Mouse (Mus musculus): Measurements from ENCODE around the gene Scyl1. TPM values are rescaled to one million over a fixed set of nuclear protein-coding genes. Genes with fewer than 3 reads are reported as not detected.
"Not testable (repeated sequence)": the region's sequence is repeated elsewhere in the genome, so short reads cannot be mapped to it uniquely, and the experiment has no call there.

Scyl1 gene
- polyA plus RNA-seq (2015; fragmentation: Nextera tagmentation; extraction: Ambion mirVana): 56.4 and 62.6 TPM in 2 replicates

DNA sequence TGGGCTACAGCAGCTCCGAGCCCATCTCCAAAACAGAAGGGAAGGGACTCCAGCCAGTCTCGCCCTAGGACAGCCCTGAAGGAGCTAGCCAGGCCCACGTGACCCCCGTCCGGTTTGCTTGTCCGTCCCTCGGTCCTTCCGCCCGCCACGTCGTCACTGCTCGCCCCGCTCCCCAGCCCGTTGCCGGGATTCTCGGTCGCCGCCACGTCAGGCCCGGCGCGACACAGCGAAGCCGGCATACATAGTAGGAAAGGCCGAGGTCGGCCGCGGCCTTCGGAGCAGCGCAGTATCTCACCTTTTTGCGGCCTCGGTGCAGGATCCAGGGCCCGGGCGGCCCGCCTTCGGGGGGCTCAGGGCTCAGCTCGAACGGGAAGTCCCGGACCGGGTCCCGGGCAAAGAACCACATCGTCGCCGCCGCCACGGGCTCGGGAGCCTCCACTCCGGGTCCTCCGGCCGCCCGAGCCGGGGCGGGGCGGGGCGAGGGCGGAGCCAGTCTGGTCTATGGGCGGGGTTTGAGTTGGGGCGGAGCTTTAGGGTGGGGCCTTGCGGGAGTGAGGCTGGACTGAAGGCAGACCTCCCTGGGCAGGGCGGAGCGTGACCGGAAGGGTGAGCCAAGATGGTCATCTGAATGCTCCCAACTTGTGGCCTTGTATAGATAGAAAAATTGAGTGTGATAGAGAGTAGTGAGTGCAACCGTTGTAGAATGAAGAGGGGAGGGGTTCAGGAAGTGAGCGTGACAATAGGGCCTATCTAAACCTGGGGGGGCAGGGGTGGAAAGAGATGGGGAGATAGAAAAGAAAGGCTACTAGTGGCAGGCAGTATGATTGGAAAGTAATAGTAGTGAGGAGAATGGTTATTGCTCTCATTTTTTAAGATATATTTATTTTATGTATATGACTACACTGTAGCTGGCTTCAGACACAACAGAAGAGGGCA, at the start of gene Scyl1:
TSS of gene Scyl1 (minus strand) at position 495 of the 936 bp plus-strand sequence.
- Histone ChIP-seq H3K9me3 (replicated peaks) (0 out of 2 replicates have a peak, but pooled peaks cover 4% of the 10 kb centered on the region), H3K9ac (peak within 1 kb of the TSS; percentile 87), H3K4me2 (peak within 1 kb of the TSS; percentile 94), H3K36me3 (ENCODE audit: poor library complexity, severe bottlenecking) (peaks cover 37% of the 10 kb centered on the region), H3K4me1 (peaks cover 15% of the 10 kb centered on the region), H3K27ac (peak within 1 kb of the TSS; percentile 75), H3K4me3 (peak within 1 kb of the TSS; percentile 76), H3K27me3 (0 out of 2 replicates have a peak, but pooled peaks cover 2% of the 10 kb centered on the region)
- under 1% methylated on average over 64 of the region's 64 CpGs for WGBS
- ATAC-seq: peak; percentile 97

DNA sequence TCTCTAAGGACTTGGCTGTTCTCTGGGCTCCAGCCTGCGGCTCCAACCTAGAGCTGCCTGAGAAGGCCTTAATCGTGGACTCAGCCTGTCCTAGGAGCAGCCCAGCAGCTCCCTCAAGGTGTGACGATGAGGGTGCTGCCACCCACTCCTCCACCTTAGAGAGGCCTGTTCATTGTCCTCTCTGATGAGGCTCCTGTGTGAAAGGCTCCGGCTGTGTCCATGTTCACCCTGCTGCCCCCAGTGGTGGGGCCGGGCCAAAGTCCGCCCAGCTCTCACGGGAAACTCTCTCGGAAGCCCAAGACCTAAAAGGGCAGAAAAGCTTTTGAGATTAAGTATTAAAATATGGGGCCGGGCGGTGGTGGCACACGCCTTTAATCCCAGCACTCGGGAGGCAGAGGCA, 48.3 kb upstream of the Scyl1 start:
- no peaks in the 10 kb centered on the region for H3K36me3 ChIP-seq (ENCODE audit: poor library complexity, severe bottlenecking)
- peaks cover 30% of the 10 kb centered on the region for H3K4me1 ChIP-seq
- 55% methylated on average over 12 of the region's 12 CpGs for WGBS
- no peak overlapping the region for H3K4me3 ChIP-seq
- no peak overlapping the region for H3K4me2 ChIP-seq
- no peak for ATAC-seq
- H3K9me3 ChIP-seq (replicated peaks): no peaks in the 10 kb centered on the region
- H3K27ac ChIP-seq: no peak overlapping the region
- H3K9ac ChIP-seq: no peak overlapping the region
- no peaks in the 10 kb centered on the region for H3K27me3 ChIP-seq

DNA sequence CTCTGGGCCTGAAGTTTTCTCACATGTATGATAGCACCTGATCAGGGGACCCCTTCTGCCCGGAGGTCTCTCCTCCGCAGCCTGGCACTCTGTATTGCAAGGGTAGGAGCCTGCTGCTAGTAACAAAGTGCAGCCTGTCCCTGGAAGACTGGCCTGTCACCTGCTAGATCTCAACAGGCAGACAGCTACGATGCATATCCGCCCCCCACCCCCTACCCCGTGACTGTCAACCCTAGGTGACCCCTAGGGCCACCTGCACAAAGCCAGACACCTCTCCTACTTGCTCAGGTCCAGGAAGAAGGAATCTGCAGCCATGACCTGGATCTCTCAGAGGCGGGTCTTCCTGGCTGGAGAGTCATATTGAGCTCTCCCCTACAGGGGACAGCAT, 47.4 kb upstream of the Scyl1 start:
- peaks cover 24% of the 10 kb centered on the region for H3K4me1 ChIP-seq
- no peaks in the 10 kb centered on the region for H3K36me3 ChIP-seq (ENCODE audit: poor library complexity, severe bottlenecking)
- no peaks in the 10 kb centered on the region for H3K27me3 ChIP-seq
- no peak overlapping the region for H3K9ac ChIP-seq
- no peaks in the 10 kb centered on the region for H3K9me3 ChIP-seq (replicated peaks)
- no peak overlapping the region for H3K4me2 ChIP-seq
- no peak for ATAC-seq
- no peak overlapping the region; the same call in 1 of the 2 replicates for H3K27ac ChIP-seq
- no peak overlapping the region for H3K4me3 ChIP-seq
- 75% methylated on average over 6 of the region's 6 CpGs for WGBS

DNA sequence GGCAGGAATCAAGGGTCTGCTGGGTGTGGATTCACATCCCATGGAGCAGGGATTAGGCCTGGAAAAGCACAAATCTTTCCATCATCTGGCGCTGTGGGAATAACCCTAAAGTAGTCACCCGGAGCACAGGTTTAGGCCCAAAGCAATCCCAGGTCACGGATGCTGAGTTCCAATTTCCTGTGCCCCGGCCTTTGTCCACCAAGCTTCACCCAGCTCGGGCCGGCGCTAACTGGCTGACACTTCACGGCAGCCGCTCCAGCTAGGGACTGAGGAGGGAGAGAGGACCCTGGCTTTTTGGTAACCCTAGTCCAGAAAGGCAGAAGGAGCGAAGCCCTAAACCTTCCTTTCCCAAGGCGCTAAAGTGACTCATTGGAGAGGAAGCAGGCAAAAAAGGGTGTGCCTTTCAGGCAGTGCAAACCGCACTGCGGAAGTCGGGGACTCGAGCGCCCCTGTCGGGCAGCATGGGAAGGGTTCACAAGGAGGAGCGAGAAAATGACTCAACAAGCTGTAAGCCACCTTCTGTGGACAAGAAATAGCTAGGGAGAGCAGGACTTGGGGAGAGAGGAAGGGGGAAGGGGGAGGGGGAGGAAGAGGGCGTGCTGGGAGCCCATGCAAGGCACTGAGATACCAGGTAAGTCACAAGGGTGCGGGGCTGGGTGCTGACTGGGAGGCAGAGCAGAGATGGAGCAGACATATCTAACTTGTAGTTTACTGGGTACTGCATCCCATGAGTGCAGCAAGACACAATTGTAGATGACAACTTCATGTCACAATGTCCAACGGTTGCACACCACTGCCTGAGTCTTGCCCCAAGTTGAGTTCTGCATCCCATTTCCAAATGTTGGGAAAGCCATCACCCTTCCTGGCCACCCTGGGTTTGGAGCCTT, 46.7 kb upstream of the Scyl1 start:
- ATAC-seq: peak; percentile 76
- Histone ChIP-seq H3K9ac (peak overlapping the region; percentile 49; the same call in 1 of the 2 replicates), H3K27me3 (no peaks in the 10 kb centered on the region), H3K4me2 (peak overlapping the region; percentile 52), H3K27ac (peak overlapping the region; percentile 22; the same call in 1 of the 2 replicates), H3K4me3 (no peak overlapping the region; the same call in 1 of the 2 replicates), H3K4me1 (peaks cover 19% of the 10 kb centered on the region), H3K9me3 (replicated peaks) (no peaks in the 10 kb centered on the region), H3K36me3 (ENCODE audit: poor library complexity, severe bottlenecking) (no peaks in the 10 kb centered on the region)
- WGBS: 26% methylated on average over 20 of the region's 21 CpGs

DNA sequence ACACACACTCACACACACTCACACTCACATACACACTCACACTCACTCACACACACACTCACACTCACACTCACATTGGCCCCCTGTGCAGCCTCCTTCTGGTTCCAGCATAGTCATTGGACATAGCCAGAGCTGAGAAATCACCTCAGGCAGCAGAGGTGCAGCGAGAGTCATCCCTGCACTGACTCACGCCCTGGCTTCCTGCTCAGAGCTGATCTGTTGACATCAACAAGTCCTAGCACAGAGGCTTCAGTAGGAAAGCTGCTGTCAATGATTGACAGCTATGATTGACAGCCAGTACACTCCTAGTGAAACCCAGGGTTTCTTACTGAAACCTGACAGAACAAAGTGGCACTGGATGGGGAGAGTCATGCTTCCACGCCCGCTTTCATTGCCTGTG, 44.7 kb upstream of the Scyl1 start:
- WGBS: 87% methylated on average over 4 of the region's 4 CpGs
- H3K4me1 ChIP-seq: peaks cover 28% of the 10 kb centered on the region
- H3K36me3 ChIP-seq (ENCODE audit: poor library complexity, severe bottlenecking): no peaks in the 10 kb centered on the region
- ATAC-seq: no peak
- H3K9me3 ChIP-seq (replicated peaks): no peaks in the 10 kb centered on the region
- no peak overlapping the region for H3K9ac ChIP-seq
- H3K27me3 ChIP-seq: no peaks in the 10 kb centered on the region
- H3K27ac ChIP-seq: no peak overlapping the region
- no peak overlapping the region for H3K4me2 ChIP-seq
- no peak overlapping the region for H3K4me3 ChIP-seq

DNA sequence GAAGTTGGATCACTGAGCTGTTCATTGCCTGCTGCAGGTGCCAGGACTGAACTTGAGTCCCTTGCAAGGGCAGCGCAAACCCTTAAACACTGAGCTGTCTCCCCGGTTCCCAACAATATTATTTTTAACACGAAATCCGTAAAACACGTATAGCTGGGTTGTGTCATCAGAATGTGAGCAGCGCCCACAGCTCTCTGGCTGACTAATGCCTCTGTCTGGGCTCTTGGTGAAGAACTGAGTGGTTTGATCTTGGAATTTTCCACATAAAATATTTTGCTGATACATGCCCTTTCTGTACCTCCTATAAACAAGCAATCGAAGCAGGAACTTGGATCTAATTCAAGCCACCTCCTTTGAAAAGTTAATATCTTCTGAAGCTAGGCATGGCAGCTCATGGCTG, 43.8 kb upstream of the Scyl1 start:
- 91% methylated on average over 7 of the region's 7 CpGs for WGBS
- ATAC-seq: no peak
- Histone ChIP-seq H3K4me1 (peaks cover 37% of the 10 kb centered on the region), H3K4me2 (no peak overlapping the region), H3K9me3 (replicated peaks) (no peaks in the 10 kb centered on the region), H3K9ac (no peak overlapping the region), H3K36me3 (ENCODE audit: poor library complexity, severe bottlenecking) (no peaks in the 10 kb centered on the region), H3K27ac (no peak overlapping the region), H3K27me3 (no peaks in the 10 kb centered on the region), H3K4me3 (no peak overlapping the region)

DNA sequence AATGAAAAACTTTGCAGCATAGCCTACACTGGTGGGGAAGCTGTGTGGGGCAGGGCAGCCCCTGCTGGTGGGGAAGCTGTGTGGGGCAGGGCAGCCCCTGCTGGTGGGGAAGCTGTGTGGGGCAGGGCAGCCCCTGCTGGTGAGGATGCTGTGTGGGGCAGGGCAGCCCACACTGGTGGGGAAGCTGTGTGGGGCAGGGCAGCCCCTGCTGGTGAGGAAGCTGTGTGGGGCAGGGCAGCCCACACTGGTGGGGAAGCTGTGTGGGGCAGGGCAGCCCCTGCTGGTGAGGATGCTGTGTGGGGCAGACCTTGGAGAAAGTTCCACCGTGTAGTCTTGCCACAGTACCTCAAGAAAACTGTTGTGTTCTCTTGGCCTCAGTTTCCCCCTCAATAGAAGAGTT, 42.8 kb upstream of the Scyl1 start:
- not testable (repeated sequence) for H3K4me2 ChIP-seq; H3K9ac ChIP-seq; H3K4me3 ChIP-seq; ATAC-seq; H3K9me3 ChIP-seq (replicated peaks); H3K27ac ChIP-seq; H3K36me3 ChIP-seq (ENCODE audit: poor library complexity, severe bottlenecking); H3K27me3 ChIP-seq
- 53% methylated on average over 1 of the region's 1 CpGs for WGBS
- peaks cover 44% of the 10 kb centered on the region for H3K4me1 ChIP-seq

DNA sequence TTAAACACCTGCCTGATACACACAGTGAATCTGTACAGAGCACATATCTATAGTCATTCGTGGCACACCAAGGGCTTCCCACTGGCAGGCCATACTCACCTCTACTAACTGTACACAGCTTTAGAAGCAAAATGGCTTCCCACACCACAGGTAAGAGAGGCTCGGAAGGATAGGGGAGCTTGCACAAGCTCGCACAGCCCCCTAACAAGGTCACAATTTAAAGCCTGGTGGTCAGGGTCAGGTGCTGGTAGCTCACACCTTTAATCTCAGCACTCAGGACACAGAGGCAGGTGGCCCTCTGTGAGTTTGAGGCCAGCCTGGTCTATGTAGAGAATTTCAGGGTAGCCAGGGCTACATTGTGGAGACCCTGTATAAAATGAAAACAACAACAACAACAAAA, 42.3 kb upstream of the Scyl1 start:
- H3K9me3 ChIP-seq (replicated peaks): no peaks in the 10 kb centered on the region
- H3K9ac ChIP-seq: no peak overlapping the region
- ATAC-seq: no peak
- H3K4me2 ChIP-seq: no peak overlapping the region
- no peak overlapping the region for H3K4me3 ChIP-seq
- 91% methylated on average over 3 of the region's 3 CpGs for WGBS
- peaks cover 43% of the 10 kb centered on the region for H3K4me1 ChIP-seq
- no peak overlapping the region; the same call in 1 of the 2 replicates for H3K27ac ChIP-seq
- H3K27me3 ChIP-seq: no peaks in the 10 kb centered on the region
- H3K36me3 ChIP-seq (ENCODE audit: poor library complexity, severe bottlenecking): no peaks in the 10 kb centered on the region

DNA sequence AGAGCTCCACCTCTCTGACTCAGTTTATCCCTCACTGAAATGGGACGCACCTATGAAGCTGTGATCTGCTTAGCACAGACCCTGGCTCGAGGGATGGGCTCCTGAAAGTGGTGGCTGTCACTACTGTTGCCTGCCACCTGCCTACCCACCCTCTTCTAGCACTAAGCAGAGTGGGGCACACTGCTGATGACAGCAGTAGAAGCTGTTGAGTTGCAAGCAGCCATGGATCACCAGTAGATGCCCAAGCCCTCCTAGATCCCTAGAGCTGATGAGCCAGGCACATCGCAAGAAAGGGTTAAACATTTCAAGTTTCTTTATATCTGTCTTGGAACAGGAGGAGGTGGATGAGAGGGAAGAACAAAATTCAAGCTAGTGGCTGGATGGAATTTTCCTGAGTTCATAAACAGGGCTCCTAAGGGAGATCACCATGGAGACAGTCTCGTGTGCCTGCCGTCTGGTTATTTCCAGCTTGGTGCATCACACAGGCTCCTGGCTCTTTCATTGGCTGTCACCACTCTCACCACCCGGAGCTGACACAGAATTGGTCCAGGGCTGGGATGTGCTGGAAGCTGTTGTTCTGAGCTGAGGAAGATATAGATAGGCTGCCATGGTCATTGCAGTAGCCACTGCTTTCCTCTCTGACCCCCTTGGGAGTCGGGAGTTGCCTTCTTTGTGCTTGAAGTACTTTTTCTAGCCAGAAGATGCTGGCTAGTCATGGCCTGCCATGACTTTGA, 40.7 kb upstream of the Scyl1 start:
- H3K9ac ChIP-seq: peak overlapping the region; percentile 38; the same call in 1 of the 2 replicates
- H3K27ac ChIP-seq: peak overlapping the region; percentile 94
- peak; percentile 94 for ATAC-seq
- H3K4me3 ChIP-seq: no peak overlapping the region
- 42% methylated on average over 7 of the region's 7 CpGs for WGBS
- H3K4me1 ChIP-seq: peaks cover 39% of the 10 kb centered on the region
- H3K27me3 ChIP-seq: no peaks in the 10 kb centered on the region
- peak overlapping the region; percentile 30; the same call in 1 of the 2 replicates for H3K4me2 ChIP-seq
- no peaks in the 10 kb centered on the region for H3K36me3 ChIP-seq (ENCODE audit: poor library complexity, severe bottlenecking)
- no peaks in the 10 kb centered on the region for H3K9me3 ChIP-seq (replicated peaks)

DNA sequence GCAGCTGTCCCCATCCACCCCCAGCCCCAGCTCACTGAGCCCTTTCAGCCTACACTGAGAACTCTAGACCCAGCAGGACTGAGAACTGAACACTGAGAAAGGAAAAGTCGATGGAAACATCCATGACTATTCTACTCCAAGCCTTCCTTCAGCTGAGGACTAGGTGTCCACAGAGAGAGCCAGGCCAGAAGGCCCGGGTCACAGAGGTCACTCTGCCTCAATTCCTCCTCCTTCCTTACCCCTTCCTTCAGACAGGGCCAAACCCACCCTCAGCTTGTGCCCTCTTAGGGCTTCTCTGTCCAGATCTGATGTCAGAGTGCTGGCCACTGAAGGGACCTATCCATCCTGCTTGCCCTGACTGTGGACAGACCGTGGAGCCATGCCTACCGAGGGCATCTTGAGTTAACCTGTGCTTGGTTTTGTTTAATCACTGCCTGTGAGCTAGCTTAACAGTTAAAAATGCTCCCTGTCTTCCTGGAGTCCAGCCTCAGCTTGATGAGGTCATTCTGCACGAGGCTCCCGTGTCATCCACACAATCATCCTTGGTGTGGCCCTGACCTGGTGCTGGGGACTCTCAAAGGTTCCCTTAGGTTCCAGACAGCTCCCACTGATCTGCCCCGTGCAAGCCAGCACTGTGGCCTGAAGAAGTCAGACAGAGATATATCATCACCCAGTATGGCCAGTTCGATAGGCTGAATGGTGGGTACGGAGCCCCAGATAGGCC, 39.8 kb upstream of the Scyl1 start:
- no peaks in the 10 kb centered on the region for H3K9me3 ChIP-seq (replicated peaks)
- H3K27ac ChIP-seq: peak overlapping the region; percentile 94
- peak overlapping the region; percentile 41; the same call in 1 of the 2 replicates for H3K9ac ChIP-seq
- H3K27me3 ChIP-seq: no peaks in the 10 kb centered on the region
- ATAC-seq: 0 out of 2 replicates have a peak, but pooled peaks have one; percentile 9
- no peak overlapping the region for H3K4me2 ChIP-seq
- no peak overlapping the region for H3K4me3 ChIP-seq
- H3K36me3 ChIP-seq (ENCODE audit: poor library complexity, severe bottlenecking): no peaks in the 10 kb centered on the region
- 81% methylated on average over 9 of the region's 9 CpGs for WGBS
- H3K4me1 ChIP-seq: peaks cover 48% of the 10 kb centered on the region

All from forebrain, embryonic 13.5 days (tissue).